Mouse (Mus musculus): ENCODE measurements around the gene Nadk2.

The Nadk2 gene

GRCm38 (mm10) chr15:9088683-9089072 lies 17.6 kb downstream of the Nadk2 start:
- DNase-seq, result no peak

GRCm38 (mm10) chr15:9089136-9089720 lies 18.2 kb downstream of the Nadk2 start:
- DNase-seq, result no peak

GRCm38 (mm10) chr15:9090662-9091061 lies 19.6 kb downstream of the Nadk2 start:
- DNase-seq, result no peak

GRCm38 (mm10) chr15:9093598-9094365 lies 22.7 kb downstream of the Nadk2 start:
- no peak for DNase-seq

GRCm38 (mm10) chr15:9094366-9094750 lies 23.3 kb downstream of the Nadk2 start:
- DNase-seq, result no peak

GRCm38 (mm10) chr15:9096865-9097264 lies 25.8 kb downstream of the Nadk2 start:
- no peak for DNase-seq

GRCm38 (mm10) chr15:9100446-9101077 lies 29.5 kb downstream of the Nadk2 start:
- no peak for DNase-seq

- DNase-seq, result no peak
Measured at GRCm38 (mm10) chr15:9106303-9107074, 35.4 kb downstream of the Nadk2 start.

- no peak for DNase-seq
Measured at GRCm38 (mm10) chr15:9110526-9111347, 39.7 kb downstream of the Nadk2 start.

GRCm38 (mm10) chr15:9111648-9112047 lies 40.6 kb downstream of the Nadk2 start:
- no peak for DNase-seq

- DNase-seq, result no peak
Measured at GRCm38 (mm10) chr15:9113556-9113955, 42.5 kb downstream of the Nadk2 start.

GRCm38 (mm10) chr15:9114131-9114530 lies 43.1 kb downstream of the Nadk2 start:
- DNase-seq, result no peak

GRCm38 (mm10) chr15:9114599-9114998 lies 43.5 kb downstream of the Nadk2 start:
- no peak for DNase-seq

GRCm38 (mm10) chr15:9118852-9119251 lies 47.8 kb downstream of the Nadk2 start:
- DNase-seq, result no peak

GRCm38 (mm10) chr15:9120081-9120480 lies 49.0 kb downstream of the Nadk2 start:
- DNase-seq, result peak; percentile 53

- no peak for DNase-seq
Measured at GRCm38 (mm10) chr15:9122989-9123388, 51.9 kb downstream of the Nadk2 start.

- no peak for DNase-seq
Measured at GRCm38 (mm10) chr15:9124856-9125255, 53.8 kb downstream of the Nadk2 start.

- no peak for DNase-seq
Measured at GRCm38 (mm10) chr15:9127051-9127791, 56.2 kb downstream of the Nadk2 start.

- DNase-seq, result no peak
Measured at GRCm38 (mm10) chr15:9130772-9131498, 59.9 kb downstream of the Nadk2 start.

- DNase-seq, result no peak
Measured at GRCm38 (mm10) chr15:9131499-9131888, 60.4 kb downstream of the Nadk2 start.

Measured in kidney, adult 18-20 months (tissue).